Mouse (Mus musculus): Measurements from ENCODE around the gene Tbc1d5.

The Tbc1d5 gene

DNA sequence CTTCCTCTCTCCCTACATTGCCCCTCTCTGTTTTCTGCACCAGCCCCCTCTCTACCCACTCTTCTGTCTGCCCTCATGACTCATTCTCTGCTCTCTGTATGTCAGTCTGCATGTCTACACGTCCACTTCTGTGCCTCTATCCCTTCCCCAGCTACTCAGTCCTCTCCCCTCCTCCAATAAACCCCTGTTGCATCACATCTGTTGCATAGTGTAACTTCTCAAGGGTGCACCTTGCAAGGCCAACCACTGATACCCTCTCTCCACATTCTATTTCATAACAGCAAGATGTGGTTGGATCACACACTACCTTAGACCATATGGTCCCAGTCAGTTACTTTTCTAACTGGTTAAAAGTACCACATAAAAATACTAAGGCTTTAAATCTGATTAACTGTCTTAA is 74.9 kb downstream of the Tbc1d5 start:
- no peak for DNase-seq (ENCODE audit: low spot score in 2 of 2)

DNA sequence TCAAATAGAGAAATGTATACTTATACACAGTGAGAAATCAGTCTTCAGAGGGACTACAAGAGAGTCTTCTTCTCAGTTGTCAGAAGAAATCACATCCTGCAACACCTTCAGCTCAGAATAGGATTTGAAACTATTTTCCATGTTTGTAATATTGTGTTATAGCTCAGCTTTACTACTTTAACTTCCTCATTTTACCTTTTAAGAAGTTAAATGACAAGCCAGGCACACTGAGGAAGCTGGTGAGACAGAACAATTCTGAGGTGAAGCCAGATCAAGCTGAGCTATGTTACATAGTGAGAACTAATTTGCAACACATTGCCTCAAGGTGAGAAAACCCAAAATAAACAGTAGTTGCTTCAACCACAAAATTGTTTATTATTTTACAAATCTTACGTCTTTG is 135.3 kb downstream of the Tbc1d5 start:
- DNase-seq (ENCODE audit: low spot score in 2 of 2) = no peak

DNA sequence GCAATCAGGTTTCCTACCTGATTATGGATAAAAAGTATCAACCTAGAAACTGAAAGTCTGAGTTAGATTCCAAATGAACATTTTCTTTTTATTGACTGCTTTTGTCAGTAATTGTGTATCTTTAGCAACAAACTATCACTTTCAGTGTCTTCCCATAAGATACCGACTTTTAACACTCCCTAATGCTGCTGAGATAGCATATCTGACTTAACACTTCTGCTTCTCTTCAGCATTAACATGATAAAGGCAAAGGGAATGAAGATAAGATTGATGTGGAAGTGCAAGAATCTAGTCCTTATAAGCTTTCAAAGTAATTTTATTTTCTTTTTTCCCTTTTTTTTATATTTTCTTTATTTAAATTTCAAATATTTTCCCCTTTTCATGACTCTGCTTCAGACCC is 138.3 kb downstream of the Tbc1d5 start:
- DNase-seq (ENCODE audit: low spot score in 2 of 2) = no peak

DNA sequence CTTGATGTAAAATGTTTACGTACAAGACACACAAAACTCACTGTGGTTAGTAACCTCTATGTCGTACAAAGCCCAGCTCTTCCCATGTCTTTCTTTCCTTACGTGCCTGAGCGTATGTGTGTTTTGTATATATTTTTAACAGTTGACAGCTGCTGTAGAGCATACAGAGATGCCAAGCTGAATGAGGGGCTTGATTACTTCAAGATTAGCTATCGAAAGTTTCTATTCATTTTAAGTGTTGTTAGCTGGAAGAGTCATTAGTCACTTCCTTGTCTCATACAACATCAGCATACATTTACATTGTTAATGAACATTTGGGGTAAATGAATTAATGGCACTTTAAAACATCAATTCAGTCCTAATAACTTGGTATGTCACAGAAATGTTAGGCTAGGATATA is 155.9 kb downstream of the Tbc1d5 start:
- no peak for DNase-seq (ENCODE audit: low spot score in 2 of 2)

DNA sequence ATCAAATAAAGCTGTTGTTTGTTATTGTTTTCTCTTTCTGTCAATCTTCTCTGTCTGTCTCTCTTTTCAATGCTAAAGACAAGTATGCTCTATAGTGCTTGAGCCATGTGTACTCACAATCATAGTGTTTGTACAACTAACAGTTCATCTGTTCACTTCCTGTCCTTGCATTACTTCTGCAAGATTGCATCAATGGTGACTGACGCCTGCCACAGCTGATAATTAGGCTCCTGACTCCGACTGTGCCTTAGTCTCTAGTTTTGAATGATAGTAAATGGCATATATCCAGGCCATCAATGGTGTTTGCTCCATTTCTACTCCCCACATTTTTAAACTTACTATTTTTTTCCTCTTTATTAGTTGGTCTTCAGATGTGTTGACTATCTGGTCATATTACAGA is 162.8 kb downstream of the Tbc1d5 start:
- DNase-seq (ENCODE audit: low spot score in 2 of 2) = no peak

DNA sequence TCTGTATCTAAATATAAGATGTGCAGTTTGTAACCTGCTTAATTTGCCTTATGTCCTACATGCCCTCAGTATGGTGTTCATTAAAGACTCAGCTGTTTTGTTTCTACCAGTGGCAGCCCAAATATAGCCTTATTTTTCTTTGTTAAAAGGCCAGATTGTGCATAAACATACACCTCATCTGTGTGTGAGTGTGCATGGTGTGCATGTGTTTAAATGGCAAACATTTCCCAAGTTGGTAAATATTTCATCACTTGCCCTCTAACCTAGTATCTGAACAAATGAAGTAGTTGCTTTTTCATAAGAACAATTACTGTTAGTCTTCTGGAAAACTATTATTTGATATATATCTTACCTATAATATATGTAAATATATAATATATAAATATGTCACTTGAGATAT is 165.2 kb downstream of the Tbc1d5 start:
- DNase-seq (ENCODE audit: low spot score in 2 of 2) = no peak

DNA sequence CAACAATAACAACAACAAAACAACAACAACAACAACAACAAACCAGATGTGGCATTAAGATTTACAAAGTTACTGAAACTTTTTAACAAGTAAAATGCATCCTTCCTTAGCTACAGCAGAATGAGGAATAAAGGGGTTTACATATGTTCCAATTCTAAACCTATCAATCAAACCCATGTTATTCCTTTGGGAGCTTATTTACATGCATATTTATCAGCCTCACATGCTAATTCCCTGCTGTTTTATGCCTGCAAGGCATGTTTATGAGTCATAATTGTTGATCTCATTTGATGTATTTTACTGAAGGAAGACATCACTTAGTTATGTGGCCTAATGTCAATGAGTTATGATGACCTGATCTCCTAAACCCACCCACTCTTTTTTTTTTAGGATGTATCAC is 176.0 kb downstream of the Tbc1d5 start:
- no peak for DNase-seq (ENCODE audit: low spot score in 2 of 2)

DNA sequence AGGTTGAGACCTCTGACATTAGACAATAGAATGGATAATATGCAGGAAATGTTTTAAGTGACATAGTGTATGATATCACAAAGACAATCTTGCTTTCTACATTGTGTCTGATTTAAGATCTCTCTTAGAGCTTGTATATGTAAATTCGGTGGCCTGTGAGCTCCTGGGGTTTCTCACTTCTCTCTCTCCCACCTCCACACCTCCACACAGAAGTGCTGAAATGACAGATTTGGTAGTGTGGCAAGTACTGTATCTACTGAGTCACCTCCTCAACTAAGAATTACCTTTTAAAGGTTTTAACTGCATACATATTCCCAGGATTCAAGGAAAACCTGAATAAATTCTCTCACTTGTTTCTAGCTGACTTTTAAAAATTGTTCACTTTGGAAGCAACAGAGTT is 180.9 kb downstream of the Tbc1d5 start:
- DNase-seq (ENCODE audit: low spot score in 2 of 2) = no peak

DNA sequence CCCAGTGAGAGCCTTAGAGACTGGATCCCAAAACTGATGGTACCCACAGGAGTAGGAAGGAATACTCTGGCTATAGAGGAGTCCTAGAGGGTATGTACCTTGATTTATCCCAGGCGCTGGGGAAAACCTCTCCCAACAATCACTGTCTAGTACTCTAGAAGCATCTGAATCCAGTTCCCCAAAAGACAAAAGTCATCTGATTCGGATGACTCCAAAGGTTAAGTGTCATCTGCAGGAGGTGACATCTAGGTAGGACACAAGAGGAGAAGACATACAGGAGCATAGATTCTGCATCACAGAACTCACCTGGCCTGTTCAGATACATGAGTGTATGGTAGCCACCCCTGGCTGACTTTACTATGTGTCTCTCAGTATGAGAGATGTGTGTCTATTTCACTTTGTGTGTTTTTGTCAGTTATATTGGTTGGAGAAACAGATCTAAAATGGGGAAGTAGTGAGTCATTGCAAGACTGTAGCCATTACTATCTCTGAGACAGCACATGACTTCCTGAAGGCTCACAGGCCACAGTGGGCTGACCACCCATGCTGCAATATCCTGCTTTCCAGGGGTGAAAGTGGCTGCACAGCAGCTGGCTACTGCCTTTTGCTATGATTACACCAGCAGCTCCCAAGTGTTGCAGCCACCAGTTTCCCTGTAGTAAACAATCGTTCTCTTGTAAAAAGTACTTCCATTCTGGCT is 185.7 kb downstream of the Tbc1d5 start:
- DNase-seq (ENCODE audit: low spot score in 2 of 2) = no peak

DNA sequence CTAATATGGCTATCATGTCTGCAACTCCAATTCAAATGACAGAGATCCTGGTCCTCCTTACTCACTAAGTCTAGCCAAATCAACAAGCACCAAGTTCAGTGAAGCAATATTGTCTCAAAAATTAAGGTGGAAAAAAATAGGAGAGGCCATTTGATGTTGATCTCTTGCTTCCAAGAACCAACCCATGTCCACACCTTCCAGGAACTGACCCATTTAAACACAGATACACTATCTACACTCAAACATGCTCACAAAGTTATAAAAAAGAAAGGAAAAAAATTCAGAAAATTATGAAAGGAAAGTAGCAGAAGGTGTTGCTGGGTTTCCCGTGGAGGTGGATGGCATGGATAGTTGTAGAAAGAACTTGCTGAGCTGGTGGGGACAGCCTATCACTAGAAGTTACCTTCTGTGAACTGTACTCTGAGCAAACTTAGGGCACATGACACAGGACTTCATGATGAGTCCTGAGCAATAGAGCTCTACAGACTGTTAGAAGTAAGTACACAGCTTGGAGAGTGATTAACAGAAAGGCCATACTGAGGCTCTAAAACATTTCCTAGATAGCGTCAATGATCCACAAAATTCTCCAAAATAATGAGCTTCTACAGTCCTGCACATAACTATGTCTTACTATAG is 188.3 kb downstream of the Tbc1d5 start:
- DNase-seq (ENCODE audit: low spot score in 2 of 2) = no peak

DNA sequence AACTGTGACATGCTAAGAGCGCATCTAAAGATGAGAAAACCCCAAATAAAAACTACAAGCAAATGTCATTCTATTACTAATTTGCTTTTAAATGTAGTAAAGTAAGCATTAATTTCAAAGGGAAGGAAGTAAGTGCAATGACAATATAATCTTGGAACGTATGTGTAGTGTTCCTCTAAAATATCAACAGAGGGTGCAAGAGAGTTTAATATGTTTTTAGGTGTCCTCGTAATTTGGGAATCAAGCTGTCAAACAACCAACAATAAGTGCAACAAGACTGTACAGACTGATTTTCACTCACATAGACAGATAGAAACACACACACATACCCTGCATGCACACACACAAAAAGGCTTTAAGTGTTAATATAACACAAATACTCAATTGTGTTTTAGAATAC is 191.2 kb downstream of the Tbc1d5 start:
- no peak for DNase-seq (ENCODE audit: low spot score in 2 of 2)

DNA sequence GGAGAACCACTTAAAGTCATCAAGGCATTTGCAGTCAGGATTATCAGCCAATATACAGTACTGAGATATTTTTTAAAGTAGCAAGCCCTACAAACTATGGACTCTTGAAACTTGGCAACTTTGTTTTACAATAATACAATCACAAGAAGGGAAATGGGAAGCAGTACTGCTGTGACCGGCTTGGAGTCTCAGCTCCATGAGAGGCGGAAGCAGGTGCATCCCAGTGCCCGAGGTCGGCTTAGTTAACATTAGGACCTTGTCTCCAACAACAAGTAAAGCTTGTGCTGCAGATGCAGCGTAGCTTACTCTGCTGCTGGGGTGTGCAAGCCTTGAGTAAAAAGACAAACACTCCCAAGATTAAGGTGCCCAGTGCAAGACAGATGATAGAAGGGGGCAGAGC is 197.2 kb downstream of the Tbc1d5 start:
- no peak for DNase-seq (ENCODE audit: low spot score in 2 of 2)

DNA sequence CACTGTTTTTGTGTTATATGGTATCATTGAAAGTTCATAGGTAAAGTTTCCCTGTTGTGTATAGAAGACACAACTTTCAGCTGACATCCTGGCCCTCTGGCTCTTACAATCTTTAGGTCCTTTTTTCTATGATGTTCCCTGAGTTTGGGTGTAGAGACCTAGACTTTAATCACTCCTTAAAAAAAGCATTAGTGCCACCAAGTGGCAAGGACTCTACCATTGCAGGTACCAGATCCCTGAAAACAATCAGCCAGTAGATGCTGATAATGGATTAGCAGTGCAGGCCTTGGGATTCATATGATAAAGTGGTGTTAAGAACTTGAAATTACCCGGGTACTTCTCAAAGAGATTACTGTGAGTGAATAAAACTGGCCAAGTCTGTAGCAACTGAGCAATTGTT is 207.0 kb downstream of the Tbc1d5 start:
- DNase-seq (ENCODE audit: low spot score in 2 of 2) = no peak

DNA sequence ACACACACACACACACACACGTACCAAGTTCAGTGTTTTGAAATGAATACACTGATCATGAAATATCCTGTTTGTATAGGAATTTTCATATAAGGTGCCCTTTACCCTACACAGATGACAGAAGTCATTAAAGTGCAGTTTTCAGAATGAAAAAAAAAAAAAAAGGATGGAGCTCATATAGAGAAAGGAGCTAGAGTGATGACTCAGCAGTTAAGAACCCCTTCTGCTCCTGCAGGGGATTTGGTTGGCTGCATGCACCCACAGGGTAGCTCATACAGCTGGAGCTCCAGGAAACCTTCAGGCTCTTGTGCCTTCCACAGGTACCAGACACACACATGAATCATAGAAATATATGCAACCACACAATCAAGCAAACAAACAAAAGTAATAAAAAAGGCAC is 213.0 kb downstream of the Tbc1d5 start:
- DNase-seq (ENCODE audit: low spot score in 2 of 2) = no peak

DNA sequence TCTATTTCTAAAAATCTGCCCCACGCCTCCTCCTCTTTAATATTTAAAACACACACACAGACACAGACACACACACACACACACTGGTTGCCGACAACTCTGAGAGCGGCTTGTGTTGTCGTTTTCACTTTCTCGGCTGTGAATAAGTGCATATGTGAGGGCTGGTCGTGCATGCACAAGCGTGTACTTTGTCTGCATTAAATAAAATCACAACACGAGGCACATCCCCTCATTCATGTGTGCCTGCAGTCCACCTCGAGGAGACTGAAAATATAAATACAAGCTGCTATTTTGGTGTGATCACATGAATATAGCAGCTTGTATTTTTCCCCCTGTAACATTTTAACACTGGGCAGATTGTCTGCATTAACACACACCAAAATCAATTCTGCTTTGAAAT is 224.8 kb downstream of the Tbc1d5 start:
- DNase-seq (ENCODE audit: low spot score in 2 of 2) = no peak

DNA sequence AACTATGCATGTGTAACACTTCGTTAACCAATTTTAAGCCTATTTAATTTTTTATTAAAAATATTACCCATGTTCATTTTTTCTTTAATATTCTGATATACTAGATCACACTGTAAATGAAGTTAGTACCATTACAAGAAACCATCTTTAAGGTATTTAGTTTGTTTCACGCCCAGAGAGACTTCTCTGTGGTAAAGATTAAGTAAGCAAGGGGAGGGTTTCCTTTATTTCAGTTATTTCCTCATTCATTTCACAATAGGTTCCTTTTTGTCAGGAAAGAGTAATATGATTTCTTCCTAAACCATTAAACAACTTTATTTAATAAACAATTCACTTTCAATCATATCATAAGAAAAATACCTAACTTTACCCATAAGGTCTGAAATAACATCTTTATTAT is 256.8 kb downstream of the Tbc1d5 start:
- no peak for DNase-seq (ENCODE audit: low spot score in 2 of 2)

DNA sequence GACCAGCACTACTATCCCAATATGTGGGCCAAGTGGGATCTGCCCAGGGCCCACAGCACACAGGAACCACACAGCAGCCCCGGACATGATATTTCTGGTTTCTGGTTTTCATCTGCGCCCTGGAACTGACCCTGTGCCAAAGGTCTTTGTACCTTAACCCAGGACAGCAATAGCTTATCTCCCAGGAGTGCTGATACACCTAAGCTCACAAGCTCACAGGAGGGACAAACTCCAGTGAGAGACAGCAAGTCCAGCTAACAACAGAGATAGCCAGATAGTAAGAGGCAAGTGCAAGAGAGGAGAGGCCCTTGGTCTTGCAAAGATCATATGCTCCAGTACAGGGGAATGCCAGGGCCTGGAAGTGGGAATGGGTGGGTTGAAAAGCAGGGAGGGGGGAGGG is 263.9 kb downstream of the Tbc1d5 start:
- no peak for DNase-seq (ENCODE audit: low spot score in 2 of 2)

DNA sequence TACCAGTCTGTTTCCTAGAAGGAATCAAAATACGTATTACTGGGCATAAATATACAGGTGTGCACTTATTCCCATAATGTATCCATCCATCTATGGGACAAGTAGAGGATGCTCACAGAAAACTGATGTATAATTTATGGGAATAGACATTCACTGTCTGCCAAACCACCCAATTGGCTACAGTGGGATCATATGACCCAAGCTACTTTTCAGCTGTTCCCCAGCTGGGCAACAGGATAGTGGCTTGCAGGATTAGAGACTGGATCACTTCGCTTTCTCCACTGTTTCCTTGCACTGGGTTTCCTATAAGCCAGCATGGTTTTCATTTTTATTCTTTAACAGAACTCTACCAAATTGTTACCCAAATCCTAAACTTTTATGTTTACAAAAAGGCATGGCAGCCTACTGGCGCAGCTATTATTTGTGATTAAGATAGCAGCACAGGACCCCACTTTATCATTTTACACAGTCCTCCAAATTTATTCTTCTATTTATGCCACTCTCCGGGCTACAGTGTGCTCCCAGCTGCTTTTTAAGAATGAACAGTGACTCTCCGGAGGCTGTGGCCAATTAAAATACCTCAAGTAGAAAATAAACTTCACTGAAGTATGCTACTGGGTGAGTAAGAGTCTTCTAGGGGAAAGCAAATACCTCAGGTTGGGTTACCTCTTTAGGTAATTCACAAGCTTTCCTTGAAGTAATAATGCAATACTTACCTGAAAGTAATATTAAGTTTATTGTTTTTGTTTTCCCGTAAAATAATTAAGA is 270.4 kb downstream of the Tbc1d5 start:
- DNase-seq (ENCODE audit: low spot score in 2 of 2) = no peak

DNA sequence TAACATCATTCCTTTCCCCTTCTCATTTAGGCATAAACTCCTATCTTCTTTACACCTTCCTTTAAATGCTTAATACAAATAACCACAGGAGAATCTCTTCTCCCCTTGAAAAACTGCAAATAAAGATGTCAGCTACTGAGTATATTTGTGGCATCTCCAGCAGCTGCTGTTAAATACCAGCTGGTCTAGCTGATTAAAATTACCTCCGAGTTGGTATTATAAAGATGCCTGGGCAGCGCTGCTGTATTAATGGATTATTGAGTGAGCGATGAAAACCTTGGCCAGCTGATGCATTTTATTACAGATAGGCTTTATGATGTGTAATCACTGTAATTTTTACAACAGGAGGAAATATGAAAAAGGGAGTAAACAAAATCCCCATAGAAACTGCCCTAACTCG is 271.0 kb downstream of the Tbc1d5 start:
- DNase-seq (ENCODE audit: low spot score in 2 of 2) = no peak

DNA sequence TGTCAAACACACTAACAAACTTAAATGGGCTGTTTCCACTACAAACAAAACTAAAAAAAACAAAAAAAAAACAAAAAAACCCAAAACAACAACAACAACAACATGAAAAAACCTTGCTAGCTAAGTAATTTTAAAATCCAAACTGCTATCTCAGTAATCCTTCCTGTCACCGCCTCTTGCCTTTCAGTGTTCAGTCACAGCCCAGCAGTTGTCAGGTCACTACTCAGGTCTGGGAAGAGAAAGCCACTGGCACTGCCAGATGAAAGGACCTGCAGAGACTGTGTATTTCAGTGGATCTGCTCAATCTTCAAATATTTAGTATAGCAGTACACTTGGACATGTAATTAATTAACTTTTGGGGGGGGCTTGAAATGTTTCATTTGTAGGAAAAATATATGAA is 272.5 kb downstream of the Tbc1d5 start:
- no peak for DNase-seq (ENCODE audit: low spot score in 2 of 2)

DNA sequence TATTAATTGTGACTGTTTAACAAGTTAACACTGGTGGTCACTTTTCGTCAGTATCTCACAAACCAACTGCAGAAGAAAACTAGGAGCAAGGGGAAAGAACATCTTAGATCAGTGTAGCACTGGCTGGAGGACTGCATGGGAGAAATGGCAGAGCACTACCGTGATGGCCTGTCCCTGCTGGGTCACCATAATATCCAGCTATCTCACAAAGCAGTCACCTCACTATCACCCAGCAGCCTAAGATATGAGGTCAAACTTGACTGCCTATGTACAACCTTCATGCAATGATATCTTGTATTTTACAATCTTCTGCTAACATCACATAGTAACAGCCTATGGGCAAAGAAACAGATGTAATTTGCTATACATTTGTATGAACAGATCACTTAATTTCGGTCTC is 274.7 kb downstream of the Tbc1d5 start:
- DNase-seq (ENCODE audit: low spot score in 2 of 2) = no peak

DNA sequence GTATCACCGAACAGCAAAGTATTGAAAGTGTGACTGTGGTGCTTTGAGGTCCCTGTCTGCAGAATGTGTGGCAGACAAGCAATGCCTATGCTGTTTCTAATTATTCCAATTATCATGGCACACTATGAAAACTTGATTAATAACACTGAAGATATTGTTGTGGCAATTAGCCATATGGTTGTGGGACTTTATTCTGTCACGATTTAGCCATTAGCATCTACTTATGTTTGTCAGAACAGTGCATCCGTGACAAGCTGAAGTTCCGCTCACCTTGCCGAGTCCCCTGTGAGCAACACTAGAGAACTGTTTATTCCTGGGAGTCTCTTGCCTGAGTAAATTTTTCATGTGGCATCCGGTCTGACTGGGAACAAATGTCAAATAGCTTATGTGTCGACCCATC is 281.3 kb downstream of the Tbc1d5 start:
- no peak for DNase-seq (ENCODE audit: low spot score in 2 of 2)

DNA sequence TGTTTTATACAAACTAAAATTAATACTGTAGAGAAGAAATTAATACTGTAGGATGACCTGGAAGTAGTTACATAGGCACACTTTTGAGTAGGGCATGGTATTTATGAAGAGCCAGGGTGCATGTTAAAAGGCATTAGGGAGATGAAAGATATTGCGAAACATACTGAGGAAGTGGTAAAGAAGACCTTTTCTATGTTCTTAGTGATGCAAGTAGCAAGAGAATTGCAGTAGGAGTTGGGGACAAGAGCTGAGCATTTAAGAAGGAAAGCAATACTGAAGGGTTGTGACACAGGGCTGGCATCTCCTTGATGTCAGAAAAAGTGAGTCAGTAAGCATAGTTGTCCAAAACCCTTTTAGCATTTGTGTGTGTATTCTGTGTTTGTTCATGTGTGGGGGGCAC is 289.7 kb downstream of the Tbc1d5 start:
- no peak for DNase-seq (ENCODE audit: low spot score in 2 of 2)
